Mouse (Mus musculus) lung, adult 2 months (tissue): ENCODE measurements around the gene Slc5a10. TPM values are rescaled to one million over a fixed set of nuclear protein-coding genes. Genes with fewer than 3 reads are reported as not detected.
"Not testable (repeated sequence)": the region's sequence is repeated elsewhere in the genome, so short reads cannot be mapped to it uniquely, and the experiment has no call there.

Experiments used
- DNase-seq: peaks from one replicate; pipeline ENCODE4 v3.0.0; 2022
- H3K4me1 ChIP-seq: fragments of 200-500 bp; 2 replicates; pipeline ENCODE4 v1.6.1; 2011; ENCODE audit warnings: low read length; ENCODE audit not compliant: control insufficient read depth, insufficient read depth
- H3K4me3 ChIP-seq: fragments of 200-500 bp; replicated peaks from 2 replicates; pipeline ENCODE3; 2011; ENCODE audit warnings: low read depth, mild to moderate bottlenecking, control low read depth, low read length; ENCODE audit errors: extremely low read depth
- CTCF ChIP-seq: fragments of 200-500 bp; IDR thresholded peaks from 2 replicates; pipeline ENCODE4 v1.5.1; 2011; ENCODE audit warnings: mild to moderate bottlenecking, low read length, control low read depth; ENCODE audit not compliant: insufficient read depth
- POLR2A ChIP-seq: fragments of 200-500 bp; IDR thresholded peaks from 2 replicates; pipeline ENCODE4 v1.6.1; 2011; ENCODE audit warnings: low read depth, mild to moderate bottlenecking, control low read depth, low read length, borderline replicate concordance; ENCODE audit errors: extremely low read depth
- WGBS: fragments of 180-500 bp; shearing (Covaris S2); methylation state at CpG from one replicate; pipeline ENCODE4 v1.1.7; 2018; 5-methylcytosine and 5-hydroxymethylcytosine counted together
- polyA plus RNA-seq: library from polyadenylated mRNA; depleted of rRNA; stranded (reverse); fragments of >200 nt; gene quantifications from 2 replicates; pipeline ENCODE4 v1.2.3, GENCODE M21; 2012

Gene Slc5a10
- polyA plus RNA-seq, 1 experiment, result not detected

- DNase-seq, result no peak
- WGBS, result 32% methylated on average over 11 of the region's 11 CpGs
- peaks cover 16% of the 10 kb centered on the region for H3K4me1 ChIP-seq
- H3K4me3 ChIP-seq, result peak overlapping the region; percentile 26
- TF ChIP-seq CTCF, result no peak
Observed at GRCm38 (mm10) chr11:61644576-61645326, 75.9 kb downstream of the Slc5a10 start.

- no peak for TF ChIP-seq POLR2A
- TF ChIP-seq CTCF, result no peak
Observed at GRCm38 (mm10) chr11:61643184-61643961, 77.3 kb downstream of the Slc5a10 start.

GRCm38 (mm10) chr11:61642106-61642505 is 78.5 kb downstream of the Slc5a10 start:
- 75% methylated on average over 7 of the region's 7 CpGs for WGBS
- TF ChIP-seq POLR2A (no peak), CTCF (no peak)
- no peak overlapping the region for H3K4me3 ChIP-seq
- no peak for DNase-seq
- H3K4me1 ChIP-seq, result peaks cover 12% of the 10 kb centered on the region

More at GRCm38 (mm10) chr11:61643184-61643961, 77.3 kb downstream of the Slc5a10 start:
- WGBS, result 58% methylated on average over 5 of the region's 5 CpGs
- no peak overlapping the region for H3K4me3 ChIP-seq
- DNase-seq, result no peak
- H3K4me1 ChIP-seq, result peaks cover 13% of the 10 kb centered on the region

- DNase-seq, H3K4me3 ChIP-seq: not testable (repeated sequence)
- H3K4me1 ChIP-seq, result peaks cover 12% of the 10 kb centered on the region
- WGBS, result 54% methylated on average over 9 of the region's 9 CpGs
Observed at GRCm38 (mm10) chr11:61640585-61640984, 80.0 kb downstream of the Slc5a10 start.

- no peak for DNase-seq
- WGBS, result 81% methylated on average over 6 of the region's 6 CpGs
- TF ChIP-seq POLR2A, result no peak
- no peak for TF ChIP-seq CTCF
- Histone ChIP-seq H3K4me1 (peaks cover 7% of the 10 kb centered on the region), H3K4me3 (no peak overlapping the region)
Observed at GRCm38 (mm10) chr11:61639601-61640177, 80.9 kb downstream of the Slc5a10 start.

GRCm38 (mm10) chr11:61638764-61639536 is 81.7 kb downstream of the Slc5a10 start:
- Histone ChIP-seq H3K4me1 (peaks cover 4% of the 10 kb centered on the region; the same call in 1 of the 2 replicates), H3K4me3 (no peak overlapping the region)
- 45% methylated on average over 12 of the region's 12 CpGs for WGBS
- TF ChIP-seq POLR2A, result no peak
- no peak for TF ChIP-seq CTCF
- DNase-seq, result no peak

- 70% methylated on average over 3 of the region's 3 CpGs for WGBS
Observed at GRCm38 (mm10) chr11:61637856-61638255, 82.8 kb downstream of the Slc5a10 start.

GRCm38 (mm10) chr11:61637413-61637812 is 83.2 kb downstream of the Slc5a10 start:
- no peak overlapping the region for H3K4me3 ChIP-seq
- WGBS, result 61% methylated on average over 1 of the region's 1 CpGs
- H3K4me1 ChIP-seq, result no peaks in the 10 kb centered on the region
- no peak for TF ChIP-seq POLR2A
- no peak for TF ChIP-seq CTCF
- no peak for DNase-seq

More at GRCm38 (mm10) chr11:61637856-61638255, 82.8 kb downstream of the Slc5a10 start:
- DNase-seq, result no peak
- Histone ChIP-seq H3K4me3 (no peak overlapping the region), H3K4me1 (peaks cover under 1% of the 10 kb centered on the region; the same call in 1 of the 2 replicates)
- TF ChIP-seq CTCF (no peak), POLR2A (no peak)

- 96% methylated on average over 3 of the region's 4 CpGs for WGBS
- H3K4me3 ChIP-seq, DNase-seq, H3K4me1 ChIP-seq: not testable (repeated sequence)
Observed at GRCm38 (mm10) chr11:61636309-61636708, 84.3 kb downstream of the Slc5a10 start.
